Mouse (Mus musculus) kidney, embryonic 15.5 days (tissue): ENCODE results near the gene Gm20479. TPM values are rescaled to one million over a fixed set of nuclear protein-coding genes. Genes with fewer than 3 reads are reported as not detected.

Source experiments
- ATAC-seq: fragments of 200-750 bp; cut with Nextera tagmentation; replicated peaks from 2 replicates; pipeline ENCODE4 v1.8.0; 2017; ENCODE audit warnings: moderate TSS enrichment; ENCODE audit not compliant: low FRiP score
- H3K27ac ChIP-seq: fragments of 300-500 bp; sonication (generic); 2 replicates; pipeline ENCODE4 v1.5.1; 2015; ENCODE audit warnings: mild to moderate bottlenecking, inconsistent platforms
- H3K27me3 ChIP-seq: fragments of 300-500 bp; sonication (generic); 2 replicates; pipeline ENCODE4 v1.6.1; 2015; ENCODE audit warnings: inconsistent platforms
- H3K36me3 ChIP-seq: fragments of 300-500 bp; sonication (generic); 2 replicates; pipeline ENCODE4 v1.6.1; 2015; ENCODE audit warnings: inconsistent platforms
- H3K4me1 ChIP-seq: fragments of 300-500 bp; sonication (generic); 2 replicates; pipeline ENCODE4 v1.6.1; 2015; ENCODE audit warnings: inconsistent platforms
- H3K4me2 ChIP-seq: fragments of 300-500 bp; sonication (generic); 2 replicates; pipeline ENCODE4 v1.6.1; 2015; ENCODE audit warnings: moderate library complexity, mild to moderate bottlenecking, inconsistent platforms
- H3K4me3 ChIP-seq: fragments of 300-500 bp; sonication (generic); replicated peaks from 2 replicates; pipeline ENCODE4 v1.5.1; 2015; ENCODE audit warnings: mild to moderate bottlenecking, inconsistent platforms
- H3K9ac ChIP-seq: fragments of 300-500 bp; sonication (generic); 2 replicates; pipeline ENCODE4 v1.6.1; 2015; ENCODE audit warnings: mild to moderate bottlenecking, inconsistent platforms
- H3K9me3 ChIP-seq: fragments of 300-500 bp; sonication (generic); replicated peaks from 2 replicates; pipeline ENCODE4 v1.6.1; 2016; ENCODE audit warnings: inconsistent platforms
- WGBS: fragments of 180-500 bp; shearing (Covaris S2); methylation state at CpG from one replicate; pipeline ENCODE4 v1.1.7; 2015; ENCODE audit warnings: mixed read lengths; 5-methylcytosine and 5-hydroxymethylcytosine counted together
- polyA plus RNA-seq: library from polyadenylated mRNA; unstranded; fragments of >200 nt; fragmentation: Nextera tagmentation; extraction: Ambion mirVana; gene quantifications from 2 replicates; pipeline ENCODE4 v1.2.1, GENCODE M21; 2015

Gm20479 gene
- polyA plus RNA-seq = 1.9 TPM in 1 of 2 replicates, not detected in the other

DNA sequence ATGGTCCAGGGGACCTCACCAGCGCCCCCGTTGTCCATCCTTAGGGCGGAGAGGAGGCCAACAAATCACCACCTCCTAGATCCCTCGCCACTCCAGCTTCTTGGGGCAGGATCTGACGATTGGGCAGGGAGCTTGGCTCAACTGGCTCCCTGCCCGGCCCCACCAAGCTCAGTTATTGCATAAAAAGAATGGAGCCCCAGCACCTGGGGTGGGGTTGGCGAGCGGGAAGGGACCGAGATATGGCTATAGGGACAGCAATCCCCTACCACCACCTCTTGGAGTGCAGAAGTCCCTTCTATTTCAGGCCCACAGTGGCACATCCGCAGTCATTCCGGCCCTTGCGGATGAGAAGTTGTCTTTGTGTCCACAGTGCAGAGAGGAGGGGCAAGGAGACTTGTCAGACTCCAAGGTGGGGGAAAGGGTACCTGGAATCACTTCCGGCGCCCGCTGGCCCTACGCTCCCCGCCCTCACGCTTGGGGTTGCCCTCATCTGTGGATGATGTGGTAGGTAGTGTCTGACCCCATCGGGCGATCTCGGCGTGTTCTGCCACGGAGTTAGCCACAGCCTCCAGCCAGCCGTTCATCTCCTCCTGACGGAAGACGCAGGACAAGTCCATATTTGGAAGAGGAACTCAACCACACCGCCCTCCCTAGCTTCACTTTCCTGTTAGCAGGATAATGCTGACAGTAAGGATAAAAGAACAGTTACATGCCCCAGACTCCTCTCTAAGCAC lies at the start of gene Gm20479:
Gene Gm20479, minus strand, starts transcription at position 559 of the 734 bp plus-strand sequence.
- H3K4me2 ChIP-seq = peak within 1 kb of the TSS; percentile 80
- no peaks in the 10 kb centered on the region for H3K9me3 ChIP-seq
- H3K9ac ChIP-seq = peak within 1 kb of the TSS; percentile 59
- H3K27ac ChIP-seq = peak within 1 kb of the TSS; percentile 92
- peak within 1 kb of the TSS; percentile 79 for H3K4me3 ChIP-seq
- peaks cover 11% of the 10 kb centered on the region for H3K27me3 ChIP-seq
- 2% methylated on average over 27 of the region's 27 CpGs for WGBS
- ATAC-seq = no peak
- H3K4me1 ChIP-seq = peaks cover 39% of the 10 kb centered on the region
- peaks cover 17% of the 10 kb centered on the region for H3K36me3 ChIP-seq

DNA sequence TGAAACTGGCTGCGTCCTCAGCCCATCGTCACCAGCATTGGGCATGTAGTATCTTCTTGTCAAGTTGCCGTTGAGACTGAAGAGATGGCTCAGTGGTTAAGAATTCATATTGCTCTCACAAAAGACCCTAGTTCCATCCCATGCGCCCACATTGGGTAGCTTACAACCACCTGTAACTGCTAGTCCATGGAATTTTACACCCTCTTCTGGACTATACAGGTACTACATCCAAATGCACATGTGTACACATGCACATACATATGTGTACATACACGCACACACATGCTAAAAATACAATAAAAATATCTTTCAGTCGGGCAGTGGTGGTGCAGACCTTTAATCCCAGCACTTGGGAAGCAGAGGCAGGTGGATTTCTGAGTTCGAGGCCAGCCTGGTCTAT lies 49.3 kb upstream of the Gm20479 start:
- Histone ChIP-seq H3K9ac (no peak overlapping the region), H3K4me2 (no peak overlapping the region), H3K4me3 (no peak overlapping the region), H3K27me3 (peaks cover 93% of the 10 kb centered on the region), H3K36me3 (no peaks in the 10 kb centered on the region), H3K9me3 (no peaks in the 10 kb centered on the region), H3K27ac (no peak overlapping the region), H3K4me1 (peaks cover 24% of the 10 kb centered on the region)
- no peak for ATAC-seq
- WGBS = 82% methylated on average over 7 of the region's 7 CpGs

DNA sequence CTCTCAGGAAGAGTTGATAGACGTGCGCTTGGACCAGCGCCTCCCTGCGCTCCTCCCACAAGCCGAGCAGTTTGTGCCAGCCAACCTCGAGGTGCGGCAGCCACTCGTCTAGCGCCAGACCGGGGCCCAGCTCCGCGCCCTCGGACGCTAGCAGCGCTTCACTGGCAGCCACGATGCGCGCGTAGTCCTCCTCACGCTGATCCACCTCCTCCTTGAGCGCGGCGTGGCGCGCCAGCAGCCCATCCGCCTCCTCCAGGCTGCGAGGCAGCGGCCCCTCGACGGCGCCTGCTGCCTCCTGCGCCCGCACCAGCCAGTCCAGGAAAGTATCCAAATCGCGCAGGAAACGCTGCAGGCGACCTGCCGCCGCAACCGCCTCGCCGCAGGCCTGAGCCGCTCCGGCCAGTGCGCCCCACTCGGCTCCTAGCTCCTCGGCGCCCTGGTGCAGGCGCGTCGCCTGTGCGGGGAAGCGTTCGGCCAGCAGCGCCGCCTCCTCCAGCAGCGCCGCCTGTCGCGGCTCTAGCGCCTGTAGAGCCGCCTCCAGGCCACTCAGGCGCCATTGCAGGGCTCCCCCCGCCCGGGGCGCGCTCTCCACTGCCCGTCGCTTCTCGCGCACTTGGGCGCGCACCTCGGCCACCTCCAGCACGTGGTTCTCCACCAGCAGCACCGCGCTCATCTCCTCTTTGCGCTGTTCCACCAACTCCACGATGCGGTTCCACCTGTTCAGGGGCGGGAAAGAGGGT lies 47.2 kb upstream of the Gm20479 start:
- ATAC-seq = no peak
- Histone ChIP-seq H3K9ac (no peak overlapping the region), H3K4me2 (peak overlapping the region; percentile 36), H3K9me3 (no peaks in the 10 kb centered on the region), H3K27ac (no peak overlapping the region), H3K27me3 (peaks cover 95% of the 10 kb centered on the region), H3K36me3 (no peaks in the 10 kb centered on the region), H3K4me3 (peak overlapping the region; percentile 29), H3K4me1 (peaks cover 24% of the 10 kb centered on the region)
- WGBS = 6% methylated on average over 78 of the region's 81 CpGs

DNA sequence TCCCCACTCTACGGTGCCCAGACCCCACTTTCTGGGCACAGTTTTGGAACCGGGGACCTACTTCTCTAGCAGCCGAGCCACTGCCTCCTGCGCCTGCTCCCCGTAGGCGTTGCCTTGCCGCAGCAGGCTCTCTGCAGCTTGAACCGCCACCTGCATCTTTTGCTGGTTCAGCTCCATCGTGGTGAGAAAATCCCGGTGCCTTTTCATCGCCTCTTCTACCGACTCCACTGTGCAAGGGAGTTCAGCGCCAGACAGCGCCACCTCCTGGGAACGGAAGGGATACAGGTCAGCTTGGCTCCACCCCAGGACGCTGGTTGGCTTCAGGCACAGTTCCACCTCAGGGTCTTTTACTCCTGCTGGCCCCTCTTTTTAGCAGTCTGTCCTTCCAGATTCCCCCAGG lies 45.5 kb upstream of the Gm20479 start:
- H3K27ac ChIP-seq = no peak overlapping the region
- 10% methylated on average over 16 of the region's 16 CpGs for WGBS
- no peak overlapping the region for H3K4me2 ChIP-seq
- no peak for ATAC-seq
- H3K4me3 ChIP-seq = no peak overlapping the region
- H3K36me3 ChIP-seq = no peaks in the 10 kb centered on the region
- peaks cover 8% of the 10 kb centered on the region for H3K4me1 ChIP-seq
- H3K27me3 ChIP-seq = peaks cover 93% of the 10 kb centered on the region
- no peaks in the 10 kb centered on the region for H3K9me3 ChIP-seq
- H3K9ac ChIP-seq = no peak overlapping the region

DNA sequence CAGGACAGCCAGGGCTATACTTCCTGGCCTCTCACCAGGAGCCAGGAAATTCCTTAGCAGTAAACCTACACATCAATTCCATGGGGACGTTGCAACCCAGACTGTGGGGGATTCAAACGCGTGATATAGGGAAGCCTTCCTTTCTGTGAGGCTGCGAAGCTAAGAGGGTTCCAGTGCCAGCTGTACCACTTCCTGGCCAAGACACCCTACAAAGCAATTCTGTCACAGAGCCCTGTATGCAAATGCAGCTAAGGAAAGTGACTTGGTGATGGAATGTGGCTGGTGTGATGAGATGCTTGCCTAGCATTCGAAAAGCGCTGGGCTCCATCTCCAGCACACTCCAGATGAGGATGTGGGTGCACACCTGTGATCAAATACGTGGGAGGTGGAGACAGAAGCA lies 43.3 kb upstream of the Gm20479 start:
- H3K9me3 ChIP-seq = no peaks in the 10 kb centered on the region
- no peak overlapping the region for H3K9ac ChIP-seq
- 73% methylated on average over 7 of the region's 7 CpGs for WGBS
- no peaks in the 10 kb centered on the region for H3K36me3 ChIP-seq
- no peak overlapping the region for H3K27ac ChIP-seq
- peaks cover 93% of the 10 kb centered on the region for H3K27me3 ChIP-seq
- no peak overlapping the region for H3K4me3 ChIP-seq
- H3K4me1 ChIP-seq = peaks cover 27% of the 10 kb centered on the region
- no peak overlapping the region for H3K4me2 ChIP-seq
- no peak for ATAC-seq

DNA sequence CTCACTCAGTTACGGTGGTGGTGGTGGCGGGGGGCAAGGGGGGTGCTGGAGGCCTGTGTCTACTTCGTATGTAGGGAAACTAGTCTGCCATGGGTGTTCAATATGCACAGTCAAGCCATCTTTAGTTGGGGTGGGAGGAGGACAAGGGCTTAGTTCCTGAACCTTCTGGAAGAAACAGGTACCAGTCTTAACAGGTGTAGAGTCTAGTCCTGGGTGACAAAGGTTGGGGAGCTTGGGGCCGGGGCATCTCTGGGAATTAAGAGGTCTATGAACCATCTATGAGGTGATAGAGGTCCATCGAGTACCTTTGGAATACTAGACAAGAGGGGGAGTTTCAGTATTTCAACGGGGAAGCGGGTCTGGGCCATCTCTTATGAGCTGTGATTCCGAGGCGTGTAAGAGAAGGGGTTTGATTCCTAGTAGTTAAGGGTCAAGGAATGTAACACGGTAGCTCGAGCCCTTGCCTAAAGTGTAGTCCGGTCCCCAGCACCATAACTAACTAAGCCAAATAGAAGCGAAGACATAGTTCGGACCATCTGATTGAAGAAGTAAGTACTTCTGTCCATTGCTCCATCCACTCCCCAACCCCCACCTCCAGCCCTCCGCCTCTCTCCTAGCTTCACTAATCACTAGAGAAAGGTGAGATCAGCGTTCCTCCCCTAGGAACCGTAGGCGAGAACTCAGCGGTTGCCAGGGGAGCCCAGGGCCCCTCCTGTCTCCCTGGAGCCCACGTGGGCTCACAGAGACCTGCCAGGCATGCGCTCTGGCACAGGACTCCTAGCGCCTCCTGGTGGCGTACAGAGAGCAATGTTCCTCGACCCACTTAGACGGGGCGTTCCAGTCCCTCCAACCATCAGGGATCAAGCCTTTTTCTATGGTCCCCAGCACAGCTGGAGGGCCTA lies 40.1 kb upstream of the Gm20479 start:
- Histone ChIP-seq H3K36me3 (no peaks in the 10 kb centered on the region), H3K9me3 (no peaks in the 10 kb centered on the region), H3K9ac (no peak overlapping the region), H3K4me3 (peak overlapping the region; percentile 51), H3K4me1 (peaks cover 21% of the 10 kb centered on the region), H3K27me3 (peaks cover 93% of the 10 kb centered on the region), H3K4me2 (peak overlapping the region; percentile 86), H3K27ac (no peak overlapping the region)
- 16% methylated on average over 26 of the region's 26 CpGs for WGBS
- peak; percentile 57 for ATAC-seq

DNA sequence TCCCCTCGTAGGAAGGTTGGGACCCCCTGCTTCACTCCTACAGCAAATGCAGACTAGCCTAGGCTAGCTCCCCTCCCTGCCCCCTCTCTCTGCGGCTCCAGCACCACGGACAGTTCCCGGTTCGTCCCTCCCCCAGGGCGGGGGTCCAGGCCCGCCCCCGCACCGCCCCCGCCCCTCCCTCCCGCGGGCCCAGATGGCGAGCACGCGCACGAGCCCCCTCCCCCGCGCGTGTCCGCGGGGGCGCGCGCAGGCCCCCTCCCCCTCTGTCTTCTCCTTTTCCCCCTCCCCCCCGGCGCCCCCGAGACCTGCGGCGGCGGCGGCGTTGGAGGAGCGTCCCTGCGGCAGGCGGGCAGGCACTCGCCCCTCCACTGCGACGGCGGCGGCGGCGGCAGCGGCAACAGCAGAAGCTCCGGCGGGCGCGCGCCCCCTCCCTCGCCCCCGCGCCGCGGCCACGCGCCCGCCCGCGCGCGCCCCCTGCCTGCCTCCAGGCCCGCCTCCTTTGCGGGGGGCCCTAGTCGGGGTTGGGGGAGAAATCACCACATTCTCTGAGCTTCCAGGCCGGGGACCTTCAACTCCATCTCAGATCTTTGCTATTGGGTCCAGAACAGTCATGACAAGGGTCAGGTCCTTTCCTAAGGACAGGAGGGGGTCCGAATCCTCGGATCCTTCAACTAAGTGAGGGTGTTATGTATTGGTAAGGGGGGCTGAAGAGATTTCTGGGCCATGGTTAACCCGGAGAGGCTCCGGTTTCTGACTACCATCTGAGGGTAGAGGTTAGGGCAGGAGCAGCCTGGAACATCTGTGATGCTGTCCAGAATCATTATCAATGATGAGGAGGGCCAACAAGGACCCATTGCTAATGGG lies 39.2 kb upstream of the Gm20479 start:
- Histone ChIP-seq H3K4me3 (peak overlapping the region; percentile 51), H3K36me3 (no peaks in the 10 kb centered on the region), H3K9me3 (no peaks in the 10 kb centered on the region), H3K27me3 (peaks cover 93% of the 10 kb centered on the region), H3K4me2 (peak overlapping the region; percentile 86), H3K4me1 (peaks cover 21% of the 10 kb centered on the region), H3K27ac (no peak overlapping the region), H3K9ac (peak overlapping the region; percentile 26; the same call in 1 of the 2 replicates)
- 2% methylated on average over 49 of the region's 68 CpGs for WGBS
- peak; percentile 38; the same call in 1 of the 2 replicates for ATAC-seq

DNA sequence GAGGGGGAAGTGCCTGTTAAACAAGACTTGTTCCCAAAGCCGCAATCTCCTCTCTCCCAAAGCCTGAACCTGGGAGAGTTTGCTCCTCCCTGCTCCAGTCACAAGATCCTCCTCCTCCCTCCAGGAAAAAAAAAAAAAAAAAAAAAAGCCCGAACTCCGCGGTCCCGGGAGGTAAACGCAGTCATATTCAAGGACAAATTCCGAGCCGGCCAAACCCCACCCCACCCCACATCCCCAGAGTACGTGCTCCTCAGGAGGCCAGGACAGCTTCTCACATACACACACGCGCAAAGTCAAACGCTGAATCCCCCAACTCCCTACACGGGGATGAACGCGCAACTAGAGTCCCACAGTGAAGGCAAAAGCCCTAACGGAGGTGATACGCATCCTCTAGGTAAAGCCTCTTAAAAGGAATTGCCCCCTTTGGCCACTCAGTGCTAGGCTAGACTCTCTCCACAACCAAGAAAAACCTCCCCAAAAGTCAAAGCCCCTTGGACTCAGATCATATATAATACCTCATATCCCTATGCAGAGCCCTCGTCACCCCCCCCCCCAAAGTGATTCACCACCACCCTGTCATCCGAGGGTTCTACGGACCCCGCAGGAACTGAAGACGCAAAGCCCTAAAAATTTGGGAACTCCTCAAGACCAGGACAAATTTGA lies 38.4 kb upstream of the Gm20479 start:
- Histone ChIP-seq H3K4me3 (peak overlapping the region; percentile 51), H3K9ac (no peak overlapping the region), H3K27me3 (peaks cover 93% of the 10 kb centered on the region), H3K36me3 (no peaks in the 10 kb centered on the region), H3K4me2 (peak overlapping the region; percentile 86), H3K27ac (no peak overlapping the region), H3K4me1 (peaks cover 21% of the 10 kb centered on the region), H3K9me3 (no peaks in the 10 kb centered on the region)
- WGBS = 1% methylated on average over 22 of the region's 22 CpGs
- ATAC-seq = no peak

DNA sequence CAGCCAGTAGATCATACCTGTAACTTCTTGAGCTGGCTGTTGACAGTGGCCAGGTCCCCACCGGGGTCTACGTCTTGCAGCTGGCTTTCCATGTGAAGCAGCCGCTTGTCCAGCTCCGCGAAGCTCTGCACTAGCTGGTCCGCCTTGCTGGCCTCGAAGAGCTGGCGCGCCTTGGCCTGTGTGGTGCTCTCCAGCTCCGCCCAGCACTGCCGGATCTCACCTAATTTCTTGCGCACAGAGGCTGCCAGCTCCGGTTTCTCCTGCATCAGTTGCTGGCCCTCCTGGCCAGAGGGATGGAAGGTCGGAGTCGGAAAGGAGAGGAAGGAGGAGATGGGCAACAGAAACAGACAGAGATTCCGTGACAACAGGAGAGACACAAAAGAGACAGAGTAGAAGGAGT lies 34.2 kb upstream of the Gm20479 start:
- ATAC-seq = no peak
- H3K4me2 ChIP-seq = no peak overlapping the region
- no peak overlapping the region for H3K27ac ChIP-seq
- H3K9me3 ChIP-seq = no peaks in the 10 kb centered on the region
- 39% methylated on average over 16 of the region's 16 CpGs for WGBS
- peaks cover 72% of the 10 kb centered on the region for H3K27me3 ChIP-seq
- H3K4me3 ChIP-seq = no peak overlapping the region
- H3K36me3 ChIP-seq = no peaks in the 10 kb centered on the region
- no peak overlapping the region for H3K9ac ChIP-seq
- peaks cover 9% of the 10 kb centered on the region for H3K4me1 ChIP-seq

DNA sequence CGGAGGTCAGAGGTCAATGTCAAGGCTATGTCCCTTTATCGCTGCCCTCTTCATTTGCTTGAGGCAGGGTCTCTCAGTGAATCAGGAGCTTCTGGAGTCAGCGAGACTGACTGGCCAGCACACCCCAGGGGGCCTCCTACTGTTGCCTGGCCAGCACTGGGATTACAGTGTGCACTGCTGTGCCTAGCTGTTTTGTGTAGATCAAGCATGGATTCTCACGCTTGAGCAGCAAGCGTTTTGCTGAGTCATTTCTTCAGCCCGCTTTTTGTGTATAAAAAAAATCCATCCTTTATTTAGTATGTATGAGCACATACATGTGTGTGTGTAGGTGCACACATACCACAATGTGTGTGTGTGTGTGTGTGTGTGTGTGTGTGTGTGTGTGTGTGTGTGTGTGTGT lies 32.0 kb upstream of the Gm20479 start:
- H3K4me2 ChIP-seq = no peak overlapping the region
- whole genome bisulfite sequencing = 69% methylated on average over 6 of the region's 6 CpGs

More for the DNA sequence above, 32.0 kb upstream of the Gm20479 start:
- H3K4me3 ChIP-seq = no peak overlapping the region
- H3K36me3 ChIP-seq = no peaks in the 10 kb centered on the region
- no peak for ATAC-seq
- peaks cover 50% of the 10 kb centered on the region for H3K27me3 ChIP-seq
- no peak overlapping the region for H3K9ac ChIP-seq
- H3K9me3 ChIP-seq = no peaks in the 10 kb centered on the region
- no peak overlapping the region for H3K27ac ChIP-seq
- H3K4me1 ChIP-seq = peaks cover 4% of the 10 kb centered on the region; the same call in 1 of the 2 replicates
